Mouse (Mus musculus): Measurements from ENCODE around the gene Wdr76. TPM values are rescaled to one million over a fixed set of nuclear protein-coding genes. Genes with fewer than 3 reads are reported as not detected.
"Not testable (repeated sequence)": the region's sequence is repeated elsewhere in the genome, so short reads cannot be mapped to it uniquely, and the experiment has no call there.

Wdr76 gene
- polyA plus RNA-seq, 1 experiment from 2014 or later, result 10.2 TPM

DNA sequence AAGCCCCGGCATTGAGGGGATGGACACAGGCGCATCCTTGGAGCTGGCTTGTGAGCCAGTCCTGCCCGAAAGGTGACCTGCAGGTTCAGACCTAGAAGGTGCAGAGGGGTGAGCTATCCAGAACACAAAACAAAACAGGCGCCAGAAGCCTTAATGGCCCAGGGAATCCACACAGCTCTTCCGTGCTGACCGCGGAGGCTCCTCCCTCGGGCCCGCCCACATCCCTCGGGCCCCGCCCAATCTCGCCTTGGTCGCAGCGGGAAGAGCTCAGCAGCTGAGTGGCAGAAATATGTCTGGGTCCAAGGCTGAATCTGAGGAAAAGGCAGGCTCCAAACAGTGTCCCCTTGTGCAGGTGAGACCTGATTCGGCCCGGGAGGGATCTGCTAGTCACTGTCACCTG lies 3.1 kb downstream of the Wdr76 start:
- H3K4me2 ChIP-seq (ENCODE audit: low read depth, low read length), result peak overlapping the region; percentile 37; the same call in 1 of the 2 replicates
- peak overlapping the region; percentile 51 for H3K9ac ChIP-seq (replicated peaks; ENCODE audit: low read length)
- peak; percentile 41; the same call in 1 of the 2 replicates for ATAC-seq (replicated peaks; ENCODE audit: insufficient number of reproducible peaks, low FRiP score, low TSS enrichment, low read depth)
- no peak overlapping the region for H3K27ac ChIP-seq (replicated peaks; ENCODE audit: low read depth, low read length)
- H3K4me3 ChIP-seq (ENCODE audit: low read depth, low read length), result peak overlapping the region; percentile 23
- no peaks in the 10 kb centered on the region for H3K27me3 ChIP-seq (ENCODE audit: control insufficient read depth, insufficient read depth, low read length)
- no peaks in the 10 kb centered on the region for H3K9me3 ChIP-seq (replicated peaks; ENCODE audit: control insufficient read depth, low read length)
- H3K4me1 ChIP-seq (ENCODE audit: control insufficient read depth, insufficient read depth, low read length), result no peaks in the 10 kb centered on the region
- peak; percentile 61 for DNase-seq (ENCODE audit: low spot score)
- peaks cover 2% of the 10 kb centered on the region for H3K36me3 ChIP-seq (replicated peaks; ENCODE audit: control insufficient read depth, insufficient read depth, low read depth, low read length)
- 19% methylated on average over 16 of the region's 16 CpGs for WGBS

DNA sequence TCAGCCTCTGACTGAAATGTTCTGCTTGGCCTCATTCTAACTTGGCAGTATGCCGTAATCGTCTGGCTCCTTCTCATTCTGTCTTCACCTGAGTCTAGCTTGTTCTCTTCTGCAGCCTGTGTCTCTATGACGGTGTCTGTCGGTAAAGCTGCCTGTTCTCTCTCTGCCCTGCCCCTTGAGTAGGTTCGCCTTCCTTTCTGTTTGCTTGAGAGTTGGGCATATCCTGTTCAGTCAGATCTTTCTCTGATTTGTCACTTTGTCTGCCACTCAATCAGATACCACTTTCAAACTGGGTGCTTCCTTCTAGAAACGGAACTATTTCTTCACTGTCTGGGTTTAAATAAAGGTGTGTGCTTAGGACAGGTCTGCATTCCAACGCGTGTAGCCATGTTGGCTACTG lies 4.9 kb downstream of the Wdr76 start:
- WGBS, result 90% methylated on average over 8 of the region's 8 CpGs
- ATAC-seq (replicated peaks; ENCODE audit: insufficient number of reproducible peaks, low FRiP score, low TSS enrichment, low read depth), result no peak
- Histone ChIP-seq H3K27me3 (ENCODE audit: control insufficient read depth, insufficient read depth, low read length) (no peaks in the 10 kb centered on the region), H3K4me3 (ENCODE audit: low read depth, low read length) (no peak overlapping the region), H3K4me1 (ENCODE audit: control insufficient read depth, insufficient read depth, low read length) (no peaks in the 10 kb centered on the region), H3K27ac (replicated peaks; ENCODE audit: low read depth, low read length) (no peak overlapping the region), H3K9me3 (replicated peaks; ENCODE audit: control insufficient read depth, low read length) (no peaks in the 10 kb centered on the region), H3K4me2 (ENCODE audit: low read depth, low read length) (no peak overlapping the region), H3K36me3 (replicated peaks; ENCODE audit: control insufficient read depth, insufficient read depth, low read depth, low read length) (peaks cover 2% of the 10 kb centered on the region), H3K9ac (replicated peaks; ENCODE audit: low read length) (no peak overlapping the region)
- DNase-seq (ENCODE audit: low spot score), result no peak

DNA sequence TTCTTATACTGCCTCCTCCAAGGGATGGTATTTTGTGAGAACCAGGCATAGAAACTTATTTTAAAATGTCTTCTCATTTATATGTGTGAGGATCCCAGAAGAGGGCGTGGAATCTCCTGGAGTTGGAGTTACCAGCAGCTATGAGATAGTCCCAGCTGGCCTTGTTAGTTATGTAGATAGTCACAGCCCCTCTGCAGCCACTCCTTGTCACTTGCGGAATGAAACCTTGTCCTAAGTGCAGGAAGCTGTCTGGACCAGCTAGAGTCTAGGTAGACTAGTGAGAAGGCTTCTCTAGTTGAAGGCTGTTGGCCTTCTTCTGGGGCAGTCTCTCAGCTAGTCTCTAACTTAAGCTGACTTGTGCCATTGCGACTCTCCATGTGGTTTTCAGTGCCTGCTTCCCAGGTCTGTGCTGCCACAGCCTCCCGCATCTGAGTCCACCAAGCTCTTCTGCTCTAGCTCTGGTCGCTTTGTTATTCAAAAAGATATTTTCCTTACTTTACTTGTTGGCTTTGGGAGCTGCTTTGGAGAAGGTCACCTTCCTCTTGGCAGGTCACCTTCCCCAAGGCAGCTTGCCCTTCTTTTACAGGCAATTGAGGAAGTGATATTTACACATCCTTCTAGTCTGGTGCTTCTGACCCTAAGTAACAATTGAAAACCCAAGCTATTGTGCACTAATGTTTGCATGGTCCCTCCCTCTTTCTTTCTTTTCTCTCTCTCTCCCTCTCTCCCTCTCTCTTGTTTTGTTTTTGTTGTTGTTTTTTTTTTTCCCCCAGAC lies 6.7 kb downstream of the Wdr76 start:
- not testable (repeated sequence) for DNase-seq (ENCODE audit: low spot score); H3K4me1 ChIP-seq (ENCODE audit: control insufficient read depth, insufficient read depth, low read length); H3K36me3 ChIP-seq (replicated peaks; ENCODE audit: control insufficient read depth, insufficient read depth, low read depth, low read length); H3K4me3 ChIP-seq (ENCODE audit: low read depth, low read length); ATAC-seq (replicated peaks; ENCODE audit: insufficient number of reproducible peaks, low FRiP score, low TSS enrichment, low read depth); H3K9me3 ChIP-seq (replicated peaks; ENCODE audit: control insufficient read depth, low read length); H3K9ac ChIP-seq (replicated peaks; ENCODE audit: low read length); H3K27ac ChIP-seq (replicated peaks; ENCODE audit: low read depth, low read length); H3K27me3 ChIP-seq (ENCODE audit: control insufficient read depth, insufficient read depth, low read length); H3K4me2 ChIP-seq (ENCODE audit: low read depth, low read length)
- 87% methylated on average over 4 of the region's 5 CpGs for WGBS

DNA sequence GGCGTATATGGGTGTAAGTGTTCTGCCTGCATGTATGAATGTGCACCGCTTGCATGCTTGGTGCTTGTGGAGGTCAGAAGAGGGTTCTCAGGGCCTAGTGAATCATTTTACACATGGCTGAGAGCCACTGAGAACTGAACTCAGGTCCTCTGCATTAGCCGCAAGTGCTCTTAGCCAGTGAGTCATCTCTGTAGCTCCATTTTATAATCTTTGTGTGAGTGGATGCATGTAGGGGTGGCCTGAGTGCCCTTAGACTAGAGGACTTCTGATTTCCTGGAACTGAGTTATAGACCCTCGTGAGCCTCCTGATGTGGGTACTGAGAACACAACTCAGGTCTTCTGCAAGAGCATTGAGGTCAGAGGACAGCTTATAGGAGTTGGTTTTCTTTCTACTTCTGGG lies 7.7 kb downstream of the Wdr76 start:
- Histone ChIP-seq H3K4me1 (ENCODE audit: control insufficient read depth, insufficient read depth, low read length) (no peaks in the 10 kb centered on the region), H3K9me3 (replicated peaks; ENCODE audit: control insufficient read depth, low read length) (no peaks in the 10 kb centered on the region), H3K27me3 (ENCODE audit: control insufficient read depth, insufficient read depth, low read length) (no peaks in the 10 kb centered on the region), H3K36me3 (replicated peaks; ENCODE audit: control insufficient read depth, insufficient read depth, low read depth, low read length) (peaks cover 2% of the 10 kb centered on the region), H3K27ac (replicated peaks; ENCODE audit: low read depth, low read length) (no peak overlapping the region), H3K4me2 (ENCODE audit: low read depth, low read length) (no peak overlapping the region), H3K4me3 (ENCODE audit: low read depth, low read length) (no peak overlapping the region), H3K9ac (replicated peaks; ENCODE audit: low read length) (no peak overlapping the region)
- no peak for ATAC-seq (replicated peaks; ENCODE audit: insufficient number of reproducible peaks, low FRiP score, low TSS enrichment, low read depth)
- WGBS, result 93% methylated on average over 4 of the region's 4 CpGs
- DNase-seq (ENCODE audit: low spot score), result no peak

DNA sequence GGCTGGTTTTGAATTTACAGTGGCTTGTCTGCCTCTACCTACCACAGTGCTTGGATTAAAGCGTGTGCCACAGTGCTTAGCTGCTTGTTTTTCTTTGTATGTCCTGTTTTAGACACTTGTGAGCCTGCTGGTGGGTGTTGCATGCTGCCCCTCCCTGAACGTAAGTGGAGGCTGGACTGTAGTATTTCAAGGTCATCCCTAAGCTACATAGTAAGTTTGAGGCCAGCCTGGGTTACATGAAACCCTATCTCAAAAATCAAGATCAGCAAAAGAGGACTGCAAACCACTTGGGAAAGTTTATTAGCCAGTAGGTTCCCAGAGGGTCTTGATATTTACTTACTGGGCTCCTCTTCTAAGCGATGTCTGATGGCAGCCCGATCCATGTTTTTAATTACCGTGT lies 11.6 kb downstream of the Wdr76 start:
- no peak overlapping the region for H3K9ac ChIP-seq (replicated peaks; ENCODE audit: low read length)
- no peaks in the 10 kb centered on the region for H3K27me3 ChIP-seq (ENCODE audit: control insufficient read depth, insufficient read depth, low read length)
- no peak overlapping the region for H3K4me2 ChIP-seq (ENCODE audit: low read depth, low read length)
- no peaks in the 10 kb centered on the region for H3K4me1 ChIP-seq (ENCODE audit: control insufficient read depth, insufficient read depth, low read length)
- DNase-seq (ENCODE audit: low spot score), result no peak
- no peak for ATAC-seq (replicated peaks; ENCODE audit: insufficient number of reproducible peaks, low FRiP score, low TSS enrichment, low read depth)
- H3K9me3 ChIP-seq (replicated peaks; ENCODE audit: control insufficient read depth, low read length), result no peaks in the 10 kb centered on the region
- no peak overlapping the region for H3K4me3 ChIP-seq (ENCODE audit: low read depth, low read length)
- H3K36me3 ChIP-seq (replicated peaks; ENCODE audit: control insufficient read depth, insufficient read depth, low read depth, low read length), result peaks cover 2% of the 10 kb centered on the region
- 89% methylated on average over 5 of the region's 5 CpGs for WGBS
- no peak overlapping the region for H3K27ac ChIP-seq (replicated peaks; ENCODE audit: low read depth, low read length)

DNA sequence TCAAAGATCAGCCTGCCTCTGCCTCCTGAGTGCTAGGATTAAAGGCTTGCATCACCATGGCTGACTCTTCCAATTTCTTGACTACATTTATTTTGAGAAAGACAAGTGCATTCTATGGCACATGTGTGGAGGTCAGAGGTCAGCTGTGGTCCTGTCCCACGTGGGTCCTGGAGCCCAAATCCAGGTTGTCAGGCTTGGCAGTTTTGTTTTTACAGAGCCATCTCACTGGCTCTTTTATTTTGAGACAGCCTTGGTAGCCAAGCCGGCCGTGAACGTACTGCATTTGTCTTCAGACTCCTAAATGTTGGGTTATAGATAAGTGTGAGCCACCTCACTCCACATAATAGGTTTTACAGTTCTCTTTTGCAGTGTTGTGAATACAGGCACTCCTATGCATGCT lies 12.2 kb downstream of the Wdr76 start:
- not testable (repeated sequence) for H3K4me2 ChIP-seq (ENCODE audit: low read depth, low read length); H3K27me3 ChIP-seq (ENCODE audit: control insufficient read depth, insufficient read depth, low read length); H3K4me1 ChIP-seq (ENCODE audit: control insufficient read depth, insufficient read depth, low read length); ATAC-seq (replicated peaks; ENCODE audit: insufficient number of reproducible peaks, low FRiP score, low TSS enrichment, low read depth); DNase-seq (ENCODE audit: low spot score); H3K36me3 ChIP-seq (replicated peaks; ENCODE audit: control insufficient read depth, insufficient read depth, low read depth, low read length); H3K9ac ChIP-seq (replicated peaks; ENCODE audit: low read length); H3K27ac ChIP-seq (replicated peaks; ENCODE audit: low read depth, low read length); H3K4me3 ChIP-seq (ENCODE audit: low read depth, low read length); H3K9me3 ChIP-seq (replicated peaks; ENCODE audit: control insufficient read depth, low read length)
- 96% methylated on average over 4 of the region's 4 CpGs for WGBS

DNA sequence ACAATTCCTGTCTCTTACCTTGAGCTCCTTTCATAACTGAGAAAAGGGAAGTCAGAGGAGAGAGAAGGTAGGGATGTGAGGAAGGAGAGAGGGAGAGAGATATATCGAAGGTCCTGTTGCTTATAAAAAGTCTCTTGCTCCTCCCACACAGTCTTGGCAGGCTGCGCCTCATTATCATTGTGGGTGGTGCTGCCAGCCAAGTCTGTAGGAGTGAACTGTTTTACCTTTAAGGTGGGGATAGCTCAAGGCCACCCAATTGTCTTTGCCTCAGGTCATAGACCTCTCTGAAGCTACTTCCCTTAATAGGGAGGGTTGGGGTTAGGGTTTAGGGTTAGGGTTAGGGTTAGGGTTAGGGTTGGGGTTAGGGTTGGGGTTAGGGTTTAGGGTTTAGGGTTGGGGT lies 15.5 kb downstream of the Wdr76 start:
- Histone ChIP-seq H3K4me1 (ENCODE audit: control insufficient read depth, insufficient read depth, low read length) (no peaks in the 10 kb centered on the region), H3K4me2 (ENCODE audit: low read depth, low read length) (no peak overlapping the region), H3K27me3 (ENCODE audit: control insufficient read depth, insufficient read depth, low read length) (no peaks in the 10 kb centered on the region), H3K9ac (replicated peaks; ENCODE audit: low read length) (no peak overlapping the region), H3K36me3 (replicated peaks; ENCODE audit: control insufficient read depth, insufficient read depth, low read depth, low read length) (no peaks in the 10 kb centered on the region), H3K9me3 (replicated peaks; ENCODE audit: control insufficient read depth, low read length) (no peaks in the 10 kb centered on the region), H3K4me3 (ENCODE audit: low read depth, low read length) (no peak overlapping the region), H3K27ac (replicated peaks; ENCODE audit: low read depth, low read length) (no peak overlapping the region)
- WGBS, result 94% methylated on average over 2 of the region's 2 CpGs
- no peak for DNase-seq (ENCODE audit: low spot score)
- ATAC-seq (replicated peaks; ENCODE audit: insufficient number of reproducible peaks, low FRiP score, low TSS enrichment, low read depth), result no peak

DNA sequence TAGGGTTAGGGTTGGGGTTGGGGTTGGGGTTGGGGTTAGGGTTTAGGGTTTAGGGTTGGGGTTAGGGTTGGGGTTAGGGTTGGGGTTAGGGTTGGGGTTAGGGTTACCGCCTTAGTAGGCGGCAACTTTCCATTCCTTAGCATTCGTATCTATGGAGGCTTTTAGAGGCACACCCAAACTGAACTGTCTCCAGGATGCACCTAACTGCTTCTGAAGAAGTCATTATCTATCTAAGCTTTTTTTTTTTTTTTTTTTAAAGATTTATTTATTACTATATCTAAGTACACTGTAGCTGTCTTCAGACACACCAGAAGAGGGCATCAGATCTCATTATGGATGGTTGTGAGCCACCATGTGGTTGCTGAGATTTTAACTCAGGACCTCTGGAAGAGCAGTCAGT lies 16.3 kb downstream of the Wdr76 start:
- DNase-seq (ENCODE audit: low spot score); H3K27ac ChIP-seq (replicated peaks; ENCODE audit: low read depth, low read length); H3K27me3 ChIP-seq (ENCODE audit: control insufficient read depth, insufficient read depth, low read length); H3K4me3 ChIP-seq (ENCODE audit: low read depth, low read length); H3K4me1 ChIP-seq (ENCODE audit: control insufficient read depth, insufficient read depth, low read length); H3K4me2 ChIP-seq (ENCODE audit: low read depth, low read length); ATAC-seq (replicated peaks; ENCODE audit: insufficient number of reproducible peaks, low FRiP score, low TSS enrichment, low read depth); H3K36me3 ChIP-seq (replicated peaks; ENCODE audit: control insufficient read depth, insufficient read depth, low read depth, low read length); H3K9ac ChIP-seq (replicated peaks; ENCODE audit: low read length); H3K9me3 ChIP-seq (replicated peaks; ENCODE audit: control insufficient read depth, low read length): not testable (repeated sequence)
- 96% methylated on average over 3 of the region's 3 CpGs for WGBS

Measured in embryonic facial prominence, embryonic 11.5 days (tissue).